Mouse (Mus musculus): ENCODE data around the gene Wscd2.

Gene Wscd2

GRCm38 (mm10) chr5:113620999-113621398, 130.9 kb downstream of the Wscd2 start:
- DNase-seq: no peak

- no peak for DNase-seq
Measured at GRCm38 (mm10) chr5:113623052-113623451, 132.9 kb downstream of the Wscd2 start.

GRCm38 (mm10) chr5:113625068-113625467, 134.9 kb downstream of the Wscd2 start:
- DNase-seq: no peak

GRCm38 (mm10) chr5:113626352-113626751, 136.2 kb downstream of the Wscd2 start:
- DNase-seq: no peak

GRCm38 (mm10) chr5:113626991-113627390, 136.9 kb downstream of the Wscd2 start:
- no peak for DNase-seq

GRCm38 (mm10) chr5:113627820-113628437, 137.8 kb downstream of the Wscd2 start:
- peak; percentile 78 for DNase-seq

- DNase-seq: no peak
Measured at GRCm38 (mm10) chr5:113629248-113629647, 139.1 kb downstream of the Wscd2 start.

- DNase-seq: no peak
Measured at GRCm38 (mm10) chr5:113630116-113630515, 140.0 kb downstream of the Wscd2 start.

GRCm38 (mm10) chr5:113633037-113633714, 143.0 kb downstream of the Wscd2 start:
- no peak for DNase-seq

- DNase-seq: peak; percentile 44
Measured at GRCm38 (mm10) chr5:113634024-113634651, 144.0 kb downstream of the Wscd2 start.

- no peak for DNase-seq
Measured at GRCm38 (mm10) chr5:113634887-113635610, 144.9 kb downstream of the Wscd2 start.

- no peak for DNase-seq
Measured at GRCm38 (mm10) chr5:113635861-113636565, 145.9 kb downstream of the Wscd2 start.

- DNase-seq: no peak
Measured at GRCm38 (mm10) chr5:113637631-113638030, 147.5 kb downstream of the Wscd2 start.

- DNase-seq: no peak
Measured at GRCm38 (mm10) chr5:113638055-113638454, 147.9 kb downstream of the Wscd2 start.

- DNase-seq: no peak
Measured at GRCm38 (mm10) chr5:113639126-113639525, 149.0 kb downstream of the Wscd2 start.

Measured in right cerebral cortex, adult 18-20 months (tissue).